Mouse (Mus musculus) lung, embryonic 16.5 days (tissue): ENCODE data around the gene Slc35f4. TPM values are rescaled to one million over a fixed set of nuclear protein-coding genes. Genes with fewer than 3 reads are reported as not detected.

ENCODE experiments used
- ATAC-seq: fragments of 200-750 bp; cut with Nextera tagmentation; 2 replicates; pipeline ENCODE4 v1.8.0; 2017; ENCODE audit warnings: low read depth, mild to moderate bottlenecking, moderate library complexity
- H3K27ac ChIP-seq: fragments of 300-500 bp; sonication (generic); 2 replicates; pipeline ENCODE4 v1.5.1; 2014; ENCODE audit warnings: mild to moderate bottlenecking, control low read depth, low read length
- H3K27me3 ChIP-seq: fragments of 300-500 bp; sonication (generic); 2 replicates; pipeline ENCODE4 v1.6.1; 2014; ENCODE audit warnings: low read depth, low read length, mixed read lengths; ENCODE audit not compliant: control insufficient read depth, insufficient read depth
- H3K36me3 ChIP-seq: fragments of 300-500 bp; sonication (generic); 2 replicates; pipeline ENCODE4 v1.6.1; 2014; ENCODE audit warnings: low read length; ENCODE audit not compliant: control insufficient read depth, insufficient read depth
- H3K4me1 ChIP-seq: fragments of 300-500 bp; sonication (generic); replicated peaks from 2 replicates; pipeline ENCODE4 v1.6.1; 2014; ENCODE audit warnings: low read length, mixed read lengths; ENCODE audit not compliant: control insufficient read depth, insufficient read depth
- H3K4me2 ChIP-seq: fragments of 300-500 bp; sonication (generic); 2 replicates; pipeline ENCODE4 v1.6.1; 2014; ENCODE audit warnings: low read depth, low read length, control low read depth
- H3K4me3 ChIP-seq: fragments of 300-500 bp; sonication (generic); 2 replicates; pipeline ENCODE4 v1.5.1; 2014; ENCODE audit warnings: mild to moderate bottlenecking, low read length, control low read depth
- H3K9ac ChIP-seq: fragments of 300-500 bp; sonication (generic); 2 replicates; pipeline ENCODE4 v1.6.1; 2014; ENCODE audit warnings: low read length, control low read depth
- H3K9me3 ChIP-seq: fragments of 300-500 bp; sonication (generic); 2 replicates; pipeline ENCODE4 v1.6.1; 2016; ENCODE audit warnings: low read length; ENCODE audit not compliant: control insufficient read depth
- WGBS: fragments of 180-500 bp; shearing (Covaris S2); extraction: QIAGEN DNeasy Blood & Tissue Kit; methylation state at CpG from one replicate; pipeline ENCODE4 v1.1.7; 2014; 5-methylcytosine and 5-hydroxymethylcytosine counted together
- polyA plus RNA-seq: library from polyadenylated mRNA; unstranded; fragments of >200 nt; fragmentation: Nextera tagmentation; extraction: Ambion mirVana; gene quantifications from 2 replicates; pipeline ENCODE4 v1.2.1, GENCODE M21; 2015

Slc35f4 gene
- polyA plus RNA-seq, 1 experiment from 2014 or later = not detected

DNA sequence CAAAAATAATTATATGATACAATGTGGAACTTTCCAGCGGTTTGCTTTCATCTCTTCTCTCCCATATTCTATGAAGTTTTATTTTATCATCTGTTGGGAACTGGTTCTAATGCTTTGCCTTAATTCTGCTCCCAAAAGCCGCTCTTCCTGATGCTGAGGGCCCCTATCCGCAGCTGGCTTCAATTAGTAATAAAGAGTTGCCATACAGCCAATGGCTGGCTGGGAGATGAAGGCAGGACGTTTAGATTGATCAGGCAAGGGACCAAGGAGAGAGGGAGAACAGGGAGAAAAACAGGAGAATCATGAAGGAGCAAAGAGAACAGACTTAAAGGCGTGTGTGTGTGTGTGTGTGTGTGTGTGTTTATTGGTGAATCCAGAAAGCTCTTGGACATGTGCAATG lies 94.0 kb downstream of the Slc35f4 start:
- no peaks in the 10 kb centered on the region for H3K4me1 ChIP-seq
- no peak for ATAC-seq
- no peak overlapping the region for H3K9ac ChIP-seq
- no peaks in the 10 kb centered on the region for H3K27me3 ChIP-seq
- H3K4me3 ChIP-seq = no peak overlapping the region
- 76% methylated on average over 5 of the region's 5 CpGs for WGBS
- H3K9me3 ChIP-seq = no peaks in the 10 kb centered on the region
- no peaks in the 10 kb centered on the region for H3K36me3 ChIP-seq
- H3K4me2 ChIP-seq = no peak overlapping the region
- no peak overlapping the region for H3K27ac ChIP-seq

DNA sequence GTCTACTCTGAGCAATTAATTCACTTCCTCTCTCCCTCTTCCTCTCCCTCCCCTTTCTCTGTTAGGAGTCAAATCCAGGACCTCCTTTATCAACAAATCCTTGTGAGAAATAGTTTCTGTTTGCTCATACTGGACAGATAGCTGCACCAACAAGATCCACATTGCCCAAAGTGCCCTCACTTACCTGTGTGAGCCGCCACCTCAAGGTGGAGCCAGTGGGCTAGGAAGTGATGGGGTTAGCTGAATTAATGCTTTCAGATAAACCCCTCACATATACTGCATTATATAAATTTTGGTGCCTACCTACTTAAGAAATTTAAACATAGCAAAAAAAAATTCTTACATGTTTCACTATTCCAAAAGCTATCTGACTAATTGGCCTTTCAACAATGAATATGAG lies 133.4 kb downstream of the Slc35f4 start:
- H3K36me3 ChIP-seq = no peaks in the 10 kb centered on the region
- H3K9me3 ChIP-seq = no peaks in the 10 kb centered on the region
- no peak for ATAC-seq
- no peaks in the 10 kb centered on the region for H3K27me3 ChIP-seq
- H3K4me1 ChIP-seq = no peaks in the 10 kb centered on the region
- H3K27ac ChIP-seq = no peak overlapping the region
- no peak overlapping the region for H3K4me3 ChIP-seq
- 21% methylated on average over 1 of the region's 1 CpGs for whole genome bisulfite sequencing
- no peak overlapping the region for H3K4me2 ChIP-seq
- no peak overlapping the region for H3K9ac ChIP-seq

DNA sequence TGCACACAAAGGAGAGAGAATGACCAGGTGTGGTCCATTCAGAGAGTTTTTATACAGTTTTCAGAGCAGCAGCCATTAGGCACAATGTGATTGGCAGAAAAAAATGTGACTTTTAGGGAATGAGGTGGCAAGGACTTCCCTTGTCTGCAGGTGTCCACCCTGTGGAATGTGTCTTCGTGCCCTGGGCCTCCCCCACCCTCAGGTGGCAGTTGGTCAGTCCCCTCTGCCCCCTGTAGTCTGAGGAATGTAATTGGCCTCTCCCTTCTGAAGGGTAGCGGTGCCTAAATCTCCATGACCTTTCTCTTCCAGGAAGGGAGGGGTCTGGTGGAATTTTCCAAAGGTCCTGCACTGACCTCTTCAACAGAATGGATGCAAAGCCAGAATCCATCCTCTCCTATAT lies 163.7 kb downstream of the Slc35f4 start:
- H3K4me1 ChIP-seq = no peaks in the 10 kb centered on the region
- H3K9ac ChIP-seq = no peak overlapping the region
- ATAC-seq = no peak
- H3K4me2 ChIP-seq = no peak overlapping the region
- no peak overlapping the region for H3K27ac ChIP-seq
- H3K36me3 ChIP-seq = no peaks in the 10 kb centered on the region
- no peaks in the 10 kb centered on the region for H3K9me3 ChIP-seq
- no peaks in the 10 kb centered on the region for H3K27me3 ChIP-seq
- WGBS = 66% methylated on average over 2 of the region's 2 CpGs
- no peak overlapping the region for H3K4me3 ChIP-seq

DNA sequence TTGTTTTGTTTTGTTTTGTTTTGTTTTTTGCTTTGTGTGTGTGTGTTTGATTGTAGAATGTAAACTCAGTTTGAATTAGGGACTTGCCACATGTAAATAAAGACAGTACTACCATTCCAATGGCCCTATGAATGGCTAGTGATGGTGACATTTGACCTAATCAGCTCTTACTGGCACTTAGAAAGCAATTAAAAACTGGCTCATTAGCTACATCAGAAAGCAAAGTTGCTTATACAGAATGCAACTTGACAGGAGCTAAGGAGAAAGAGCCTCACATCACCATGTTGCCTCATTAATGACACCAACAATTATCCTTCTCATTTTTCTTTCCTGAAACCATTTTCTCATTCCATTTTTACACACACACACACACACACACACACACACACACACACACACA lies 170.3 kb downstream of the Slc35f4 start:
- no peaks in the 10 kb centered on the region for H3K9me3 ChIP-seq
- H3K4me1 ChIP-seq = no peaks in the 10 kb centered on the region
- no peak overlapping the region for H3K4me3 ChIP-seq
- no peak overlapping the region for H3K9ac ChIP-seq
- no peaks in the 10 kb centered on the region for H3K27me3 ChIP-seq
- no peak for ATAC-seq
- H3K27ac ChIP-seq = no peak overlapping the region
- no peaks in the 10 kb centered on the region for H3K36me3 ChIP-seq
- no peak overlapping the region for H3K4me2 ChIP-seq

DNA sequence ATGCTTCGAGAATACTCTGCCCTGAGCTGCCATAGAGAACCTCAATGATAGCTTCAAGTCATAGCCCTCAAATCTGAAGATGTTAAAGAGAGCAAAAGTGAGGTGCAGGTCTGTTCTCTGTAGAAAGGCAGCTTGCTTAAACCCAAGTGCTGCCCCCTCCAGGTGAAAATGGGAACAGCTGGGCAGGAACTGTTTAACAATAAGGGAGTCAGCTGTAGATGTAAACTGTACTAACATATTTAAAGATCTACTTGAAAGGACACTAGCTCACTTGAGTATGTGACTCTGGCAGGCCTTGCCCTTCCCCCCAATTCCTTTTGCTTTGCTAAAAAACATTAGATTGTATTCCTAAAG lies 177.0 kb downstream of the Slc35f4 start:
- Histone ChIP-seq H3K9ac (no peak overlapping the region), H3K4me2 (no peak overlapping the region), H3K27me3 (no peaks in the 10 kb centered on the region), H3K4me3 (no peak overlapping the region), H3K4me1 (no peaks in the 10 kb centered on the region), H3K27ac (no peak overlapping the region), H3K9me3 (no peaks in the 10 kb centered on the region), H3K36me3 (no peaks in the 10 kb centered on the region)
- ATAC-seq = no peak
- 58% methylated on average over 1 of the region's 1 CpGs for WGBS

DNA sequence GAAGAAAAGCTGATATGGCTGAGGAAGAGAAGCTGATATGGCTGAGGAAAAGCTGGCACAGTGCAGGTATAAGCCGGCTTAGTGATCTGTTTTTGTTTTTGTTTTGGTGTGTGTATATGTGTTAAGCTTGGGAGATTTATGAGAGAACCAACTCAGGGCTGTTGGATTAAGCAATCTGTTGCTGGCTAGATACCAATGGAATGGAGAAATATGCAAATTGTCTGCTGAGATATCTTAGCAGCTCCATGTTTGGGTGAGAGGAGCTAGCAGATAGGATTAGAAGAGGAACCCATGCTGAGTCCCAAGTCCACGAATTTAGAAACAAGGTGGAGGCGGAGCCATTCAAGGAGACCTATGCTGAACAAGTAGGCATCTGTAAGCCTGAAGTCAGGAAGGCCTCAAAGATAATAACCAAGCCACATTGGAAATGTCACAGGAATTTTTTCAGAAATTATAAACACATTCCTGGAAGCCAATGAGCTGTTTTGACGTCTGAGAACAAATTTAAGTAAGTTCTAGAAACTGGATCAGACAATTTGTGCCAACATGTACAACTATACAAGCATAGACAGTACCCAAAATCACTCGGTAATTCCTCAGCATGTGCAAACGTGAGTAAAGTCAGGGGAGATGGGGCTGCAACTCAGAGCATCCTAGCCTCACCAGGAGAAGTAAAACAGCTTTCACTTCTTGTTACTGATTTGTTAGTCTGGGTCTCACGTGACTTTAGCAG lies 177.5 kb downstream of the Slc35f4 start:
- Histone ChIP-seq H3K27me3 (no peaks in the 10 kb centered on the region), H3K4me2 (no peak overlapping the region), H3K9me3 (no peaks in the 10 kb centered on the region), H3K4me1 (no peaks in the 10 kb centered on the region), H3K36me3 (no peaks in the 10 kb centered on the region), H3K27ac (no peak overlapping the region), H3K4me3 (no peak overlapping the region), H3K9ac (no peak overlapping the region)
- no peak for ATAC-seq
- 58% methylated on average over 7 of the region's 7 CpGs for WGBS

DNA sequence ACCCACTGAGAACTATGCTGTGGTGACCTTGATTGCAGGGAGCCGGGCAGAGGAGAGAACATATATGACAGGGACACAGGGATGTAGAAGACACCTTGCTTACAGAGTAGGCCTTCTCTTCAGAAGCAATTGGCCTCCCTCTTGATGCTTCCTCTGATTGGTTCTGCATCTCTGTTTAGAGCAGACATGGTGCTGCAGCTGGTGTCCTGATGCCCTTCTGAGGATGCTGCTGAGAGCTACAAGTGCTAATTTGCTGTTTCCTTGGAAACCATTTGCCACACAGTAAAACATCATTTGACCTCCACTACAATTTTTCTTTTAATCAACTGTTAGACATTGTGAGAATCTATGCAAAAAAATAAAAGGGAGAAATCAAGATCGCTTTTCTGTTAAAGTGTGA lies 180.0 kb downstream of the Slc35f4 start:
- Histone ChIP-seq H3K4me1 (no peaks in the 10 kb centered on the region), H3K4me3 (no peak overlapping the region), H3K9ac (no peak overlapping the region), H3K36me3 (no peaks in the 10 kb centered on the region), H3K27ac (no peak overlapping the region), H3K4me2 (no peak overlapping the region), H3K9me3 (no peaks in the 10 kb centered on the region), H3K27me3 (no peaks in the 10 kb centered on the region)
- 86% methylated on average over 2 of the region's 2 CpGs for WGBS
- ATAC-seq = no peak

DNA sequence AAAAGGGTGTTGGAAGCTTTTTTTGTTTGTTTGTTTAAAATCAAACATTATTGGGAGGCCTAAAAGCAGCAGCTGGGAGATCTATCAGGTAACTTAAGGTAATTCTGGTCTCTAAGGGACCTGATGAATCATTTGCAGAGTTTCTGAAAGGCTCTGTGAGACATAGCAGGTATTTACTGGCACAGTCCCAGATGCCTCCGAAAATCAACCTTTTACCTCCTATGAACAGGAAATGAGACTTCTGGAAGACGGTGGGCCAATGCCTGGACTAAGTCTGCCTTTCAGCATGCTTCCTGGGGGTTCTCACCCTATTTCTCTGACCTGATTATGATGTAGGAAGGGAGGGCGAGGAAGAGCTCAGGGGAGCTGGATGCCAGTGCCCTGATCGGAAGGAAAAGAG lies 188.8 kb downstream of the Slc35f4 start:
- no peak for ATAC-seq
- Histone ChIP-seq H3K9me3 (no peaks in the 10 kb centered on the region), H3K27me3 (no peaks in the 10 kb centered on the region), H3K36me3 (no peaks in the 10 kb centered on the region), H3K4me2 (no peak overlapping the region), H3K4me1 (no peaks in the 10 kb centered on the region), H3K27ac (no peak overlapping the region), H3K9ac (no peak overlapping the region), H3K4me3 (no peak overlapping the region)
- 73% methylated on average over 4 of the region's 4 CpGs for WGBS

DNA sequence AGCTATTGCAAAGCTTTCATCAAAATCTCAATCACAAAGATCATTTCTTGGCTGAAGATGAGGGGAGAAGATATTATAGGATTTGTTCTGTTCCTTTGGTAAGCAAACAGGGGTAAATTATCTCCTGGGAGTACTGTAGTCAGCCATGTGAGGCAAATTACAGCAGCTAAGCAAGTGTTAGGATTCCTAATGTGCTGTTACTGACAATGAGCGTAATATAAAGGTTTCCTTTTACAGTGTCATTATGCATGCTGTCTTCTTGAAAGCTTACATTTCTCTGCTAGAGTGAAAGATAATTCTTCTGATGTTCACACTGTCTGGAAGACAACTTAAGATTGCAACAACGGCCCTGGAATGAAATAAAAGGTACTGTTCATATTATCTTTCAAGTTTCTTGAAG lies 192.0 kb downstream of the Slc35f4 start:
- 47% methylated on average over 2 of the region's 2 CpGs for WGBS
- Histone ChIP-seq H3K36me3 (no peaks in the 10 kb centered on the region), H3K27ac (no peak overlapping the region), H3K27me3 (no peaks in the 10 kb centered on the region), H3K4me3 (no peak overlapping the region), H3K4me1 (no peaks in the 10 kb centered on the region), H3K9me3 (no peaks in the 10 kb centered on the region), H3K4me2 (no peak overlapping the region), H3K9ac (no peak overlapping the region)
- ATAC-seq = no peak

DNA sequence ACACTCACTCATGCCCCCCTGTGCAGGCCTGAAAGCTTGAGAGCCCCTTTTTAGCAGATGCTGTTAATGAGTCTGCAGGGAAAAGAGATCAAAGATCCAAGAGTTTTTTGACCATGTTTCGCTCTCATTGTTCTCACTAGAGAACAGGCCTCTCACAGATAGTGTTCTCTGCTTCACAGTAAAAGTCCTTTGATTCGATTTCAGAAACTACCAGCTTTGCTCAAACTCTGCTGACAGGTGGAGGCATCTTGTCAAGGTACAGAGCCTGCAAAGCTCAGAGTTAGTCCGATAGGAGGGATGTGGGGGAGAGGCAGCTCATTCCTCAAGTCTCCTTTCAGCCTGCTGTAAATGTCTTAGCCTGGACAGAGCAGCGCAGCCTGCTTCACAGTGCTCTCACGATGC lies 209.4 kb downstream of the Slc35f4 start:
- H3K27ac ChIP-seq = no peak overlapping the region

More for the DNA sequence above, 209.4 kb downstream of the Slc35f4 start:
- 27% methylated on average over 5 of the region's 5 CpGs for WGBS
- Histone ChIP-seq H3K4me3 (no peak overlapping the region), H3K9me3 (no peaks in the 10 kb centered on the region), H3K9ac (no peak overlapping the region), H3K27me3 (no peaks in the 10 kb centered on the region), H3K36me3 (no peaks in the 10 kb centered on the region), H3K4me1 (peaks cover 2% of the 10 kb centered on the region; the same call in 1 of the 2 replicates), H3K4me2 (no peak overlapping the region)
- ATAC-seq = no peak
